Mouse (Mus musculus): Measurements from ENCODE around the gene Rpl3. TPM values are rescaled to one million over a fixed set of nuclear protein-coding genes. Genes with fewer than 3 reads are reported as not detected.

Gene Rpl3
- polyA plus RNA-seq, 1 experiment from 2014 or later: 1,049 TPM

DNA sequence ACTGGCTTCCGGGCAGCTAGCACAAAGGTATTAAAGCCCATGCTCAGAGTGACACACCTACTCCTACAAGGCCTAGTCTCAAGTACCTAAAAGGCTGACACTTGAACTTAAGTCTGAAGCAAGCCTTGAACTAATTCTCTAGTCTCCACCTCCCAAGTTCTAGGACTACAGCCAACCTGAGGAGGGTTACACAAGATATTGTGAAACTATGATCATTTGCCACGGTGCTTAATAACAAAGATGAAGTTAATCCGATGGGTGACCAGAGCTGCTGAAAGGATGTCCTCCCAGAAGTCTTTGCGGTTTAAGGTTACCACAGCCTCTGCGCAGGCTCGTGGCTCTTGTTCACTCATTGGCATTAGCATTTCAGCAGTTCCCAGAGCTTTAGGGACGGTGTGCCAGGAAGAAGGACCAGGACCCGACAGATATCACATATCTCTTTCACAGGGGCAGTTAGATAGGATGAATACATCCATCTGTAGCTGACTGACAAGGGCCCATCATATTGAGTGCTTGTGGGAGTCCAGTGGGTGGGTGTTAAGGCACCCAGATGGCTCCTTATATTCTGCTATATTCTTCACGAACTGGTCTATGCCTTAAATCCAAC, 4.2 kb downstream of the Rpl3 start:
- H3K36me3 ChIP-seq (ENCODE audit: control insufficient read depth, insufficient read depth, low read length): no peaks in the 10 kb centered on the region
- H3K9me3 ChIP-seq (ENCODE audit: control insufficient read depth, low read length): no peaks in the 10 kb centered on the region
- H3K4me2 ChIP-seq (ENCODE audit: low read depth, low read length): no peak overlapping the region
- H3K27me3 ChIP-seq (ENCODE audit: control insufficient read depth, insufficient read depth, low read depth, low read length): peaks cover 29% of the 10 kb centered on the region
- no peak overlapping the region for H3K4me3 ChIP-seq (ENCODE audit: low read length)
- 80% methylated on average over 9 of the region's 9 CpGs for WGBS
- no peak for ATAC-seq (ENCODE audit: low read depth)
- no peak overlapping the region for H3K9ac ChIP-seq (ENCODE audit: low read length)
- no peak overlapping the region for H3K27ac ChIP-seq (ENCODE audit: low read length)
- H3K4me1 ChIP-seq (replicated peaks; ENCODE audit: control insufficient read depth, insufficient read depth, low read length): no peaks in the 10 kb centered on the region; the same call in 1 of the 2 replicates

DNA sequence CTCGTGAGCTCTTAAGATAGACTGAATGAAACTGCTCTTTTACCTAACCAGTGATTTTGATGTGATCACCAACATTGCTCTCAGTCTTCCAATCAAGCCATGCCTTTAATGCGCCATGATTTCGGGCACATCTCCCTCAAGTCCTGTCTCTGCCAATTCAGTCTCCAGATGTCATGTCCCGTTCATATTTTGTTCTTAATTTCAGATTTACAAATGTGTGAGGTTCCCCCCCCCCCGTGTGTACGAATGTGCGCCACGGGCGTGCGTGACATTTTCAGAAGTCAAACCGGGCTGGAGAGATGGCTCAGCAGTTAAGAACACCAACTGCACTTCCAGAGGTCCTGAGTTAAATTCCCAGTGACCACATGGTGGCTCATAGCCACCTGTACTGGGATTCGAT, 7.9 kb downstream of the Rpl3 start:
- H3K4me3 ChIP-seq (ENCODE audit: low read length): peak overlapping the region; percentile 65
- peaks cover 20% of the 10 kb centered on the region for H3K4me1 ChIP-seq (replicated peaks; ENCODE audit: control insufficient read depth, insufficient read depth, low read length)
- peak overlapping the region; percentile 97 for H3K27ac ChIP-seq (ENCODE audit: low read length)
- 1% methylated on average over 12 of the region's 12 CpGs for WGBS
- H3K9me3 ChIP-seq (ENCODE audit: control insufficient read depth, low read length): no peaks in the 10 kb centered on the region
- peak; percentile 19; the same call in 1 of the 2 replicates for ATAC-seq (ENCODE audit: low read depth)
- H3K27me3 ChIP-seq (ENCODE audit: control insufficient read depth, insufficient read depth, low read depth, low read length): no peaks in the 10 kb centered on the region
- H3K36me3 ChIP-seq (ENCODE audit: control insufficient read depth, insufficient read depth, low read length): peaks cover 29% of the 10 kb centered on the region
- peak overlapping the region; percentile 88 for H3K4me2 ChIP-seq (ENCODE audit: low read depth, low read length)
- H3K9ac ChIP-seq (ENCODE audit: low read length): peak overlapping the region; percentile 70

DNA sequence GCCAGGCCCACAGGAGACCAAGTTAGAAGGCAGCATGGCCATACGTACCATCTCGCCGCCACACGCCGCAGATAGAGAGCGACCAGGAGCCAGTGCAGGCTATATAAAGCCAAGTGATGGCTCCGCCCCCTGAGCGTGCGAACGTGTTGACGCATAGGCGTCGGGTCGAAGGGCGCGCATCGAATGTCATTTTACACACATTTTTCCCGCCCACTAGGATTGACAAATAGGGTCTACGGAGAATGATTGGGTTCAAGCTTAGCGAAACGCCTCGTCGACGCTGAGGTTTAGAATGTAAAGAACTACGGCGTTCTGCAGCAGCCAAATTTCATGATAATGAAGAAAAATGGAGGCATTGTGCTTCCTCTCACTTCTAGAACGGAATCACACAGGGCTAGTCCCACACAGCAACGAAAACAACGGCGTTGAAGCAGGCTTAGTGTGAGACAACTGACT, 8.4 kb downstream of the Rpl3 start:
- under 1% methylated on average over 30 of the region's 30 CpGs for WGBS

DNA sequence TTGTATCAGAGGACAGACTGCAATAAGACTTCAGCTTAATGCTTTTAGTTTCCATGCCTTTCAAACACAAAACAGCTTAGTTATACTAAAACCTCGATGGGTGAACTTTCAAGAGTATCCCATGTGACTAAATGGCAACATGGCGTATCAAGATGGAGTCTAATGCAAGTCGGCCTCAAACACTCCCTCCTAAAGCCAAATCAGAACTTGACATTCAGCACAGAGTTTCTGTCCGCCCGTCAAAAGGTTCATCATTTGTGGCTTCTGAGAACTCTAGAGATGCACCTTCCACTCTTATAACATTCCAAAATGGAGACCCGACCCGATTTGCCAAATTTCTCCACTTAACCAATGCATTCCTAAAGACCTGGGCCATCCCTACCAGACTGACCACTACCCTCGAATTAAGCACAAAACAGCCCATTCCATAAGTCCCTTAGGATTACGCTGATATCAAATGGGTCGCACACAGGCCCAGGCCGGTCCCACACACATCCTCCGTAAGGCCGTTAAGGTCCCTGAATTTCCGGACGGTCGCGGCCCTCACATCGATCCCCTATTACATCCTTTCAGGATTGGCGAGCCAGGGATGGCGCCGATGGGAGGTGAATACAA, 8.9 kb downstream of the Rpl3 start:
- peaks cover 39% of the 10 kb centered on the region for H3K36me3 ChIP-seq (ENCODE audit: control insufficient read depth, insufficient read depth, low read length)
- peak overlapping the region; percentile 92 for H3K9ac ChIP-seq (ENCODE audit: low read length)
- H3K27me3 ChIP-seq (ENCODE audit: control insufficient read depth, insufficient read depth, low read depth, low read length): no peaks in the 10 kb centered on the region
- peak overlapping the region; percentile 82 for H3K4me3 ChIP-seq (ENCODE audit: low read length)
- H3K4me2 ChIP-seq (ENCODE audit: low read depth, low read length): peak overlapping the region; percentile 91
- WGBS: 0% methylated on average over 21 of the region's 21 CpGs
- no peak; the same call in 1 of the 2 replicates for ATAC-seq (ENCODE audit: low read depth)
- H3K27ac ChIP-seq (ENCODE audit: low read length): peak overlapping the region; percentile 87
- peaks cover 20% of the 10 kb centered on the region for H3K4me1 ChIP-seq (replicated peaks; ENCODE audit: control insufficient read depth, insufficient read depth, low read length)
- H3K9me3 ChIP-seq (ENCODE audit: control insufficient read depth, low read length): no peaks in the 10 kb centered on the region

More for the DNA sequence above, 8.4 kb downstream of the Rpl3 start:
- peak overlapping the region; percentile 97 for H3K27ac ChIP-seq (ENCODE audit: low read length)
- H3K36me3 ChIP-seq (ENCODE audit: control insufficient read depth, insufficient read depth, low read length): peaks cover 33% of the 10 kb centered on the region
- peak; percentile 97 for ATAC-seq (ENCODE audit: low read depth)
- H3K4me3 ChIP-seq (ENCODE audit: low read length): peak overlapping the region; percentile 82
- H3K4me2 ChIP-seq (ENCODE audit: low read depth, low read length): peak overlapping the region; percentile 91
- no peaks in the 10 kb centered on the region for H3K9me3 ChIP-seq (ENCODE audit: control insufficient read depth, low read length)
- H3K4me1 ChIP-seq (replicated peaks; ENCODE audit: control insufficient read depth, insufficient read depth, low read length): peaks cover 20% of the 10 kb centered on the region
- no peaks in the 10 kb centered on the region for H3K27me3 ChIP-seq (ENCODE audit: control insufficient read depth, insufficient read depth, low read depth, low read length)
- peak overlapping the region; percentile 92 for H3K9ac ChIP-seq (ENCODE audit: low read length)

DNA sequence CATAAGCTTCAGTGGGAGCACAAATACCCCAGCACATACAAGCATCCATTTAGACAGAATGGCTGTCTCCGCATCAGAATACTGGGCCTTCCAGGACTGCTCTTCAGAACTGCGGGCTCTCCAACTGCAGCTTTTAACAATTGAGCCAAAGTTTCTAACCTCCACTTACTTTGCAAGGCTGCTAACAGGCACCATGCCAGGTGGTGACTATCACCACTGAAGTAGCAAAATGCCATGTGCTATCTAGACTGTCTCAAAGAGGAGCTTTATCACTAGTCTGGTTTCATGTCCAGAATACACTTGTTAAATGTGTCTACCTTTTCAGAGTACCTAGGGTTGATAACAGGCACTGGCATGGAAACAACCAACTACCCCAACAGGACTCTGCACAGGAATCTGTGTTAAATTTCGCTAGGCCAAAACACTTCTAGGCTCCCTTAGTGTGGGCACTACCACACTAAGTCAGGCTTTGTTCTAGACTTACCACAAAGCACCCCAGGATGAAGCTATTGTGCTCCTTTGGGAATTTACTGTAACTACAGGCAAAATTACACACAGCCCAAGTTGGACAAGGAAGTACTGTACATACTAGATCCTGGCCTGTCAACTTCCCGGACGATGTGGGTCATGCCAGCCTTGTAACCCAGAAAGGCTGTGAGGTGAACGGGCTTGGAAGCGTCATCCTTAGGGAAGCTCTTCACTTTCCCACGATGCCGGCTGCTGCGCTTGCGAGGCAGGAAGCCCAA, 9.7 kb downstream of the Rpl3 start:
- peak overlapping the region; percentile 92 for H3K9ac ChIP-seq (ENCODE audit: low read length)
- H3K27ac ChIP-seq (ENCODE audit: low read length): peak overlapping the region; percentile 87
- peak overlapping the region; percentile 82 for H3K4me3 ChIP-seq (ENCODE audit: low read length)
- ATAC-seq (ENCODE audit: low read depth): no peak
- H3K4me2 ChIP-seq (ENCODE audit: low read depth, low read length): peak overlapping the region; percentile 91
- H3K36me3 ChIP-seq (ENCODE audit: control insufficient read depth, insufficient read depth, low read length): peaks cover 44% of the 10 kb centered on the region
- 6% methylated on average over 11 of the region's 11 CpGs for WGBS
- no peaks in the 10 kb centered on the region for H3K9me3 ChIP-seq (ENCODE audit: control insufficient read depth, low read length)
- peaks cover 20% of the 10 kb centered on the region for H3K4me1 ChIP-seq (replicated peaks; ENCODE audit: control insufficient read depth, insufficient read depth, low read length)
- H3K27me3 ChIP-seq (ENCODE audit: control insufficient read depth, insufficient read depth, low read depth, low read length): no peaks in the 10 kb centered on the region

DNA sequence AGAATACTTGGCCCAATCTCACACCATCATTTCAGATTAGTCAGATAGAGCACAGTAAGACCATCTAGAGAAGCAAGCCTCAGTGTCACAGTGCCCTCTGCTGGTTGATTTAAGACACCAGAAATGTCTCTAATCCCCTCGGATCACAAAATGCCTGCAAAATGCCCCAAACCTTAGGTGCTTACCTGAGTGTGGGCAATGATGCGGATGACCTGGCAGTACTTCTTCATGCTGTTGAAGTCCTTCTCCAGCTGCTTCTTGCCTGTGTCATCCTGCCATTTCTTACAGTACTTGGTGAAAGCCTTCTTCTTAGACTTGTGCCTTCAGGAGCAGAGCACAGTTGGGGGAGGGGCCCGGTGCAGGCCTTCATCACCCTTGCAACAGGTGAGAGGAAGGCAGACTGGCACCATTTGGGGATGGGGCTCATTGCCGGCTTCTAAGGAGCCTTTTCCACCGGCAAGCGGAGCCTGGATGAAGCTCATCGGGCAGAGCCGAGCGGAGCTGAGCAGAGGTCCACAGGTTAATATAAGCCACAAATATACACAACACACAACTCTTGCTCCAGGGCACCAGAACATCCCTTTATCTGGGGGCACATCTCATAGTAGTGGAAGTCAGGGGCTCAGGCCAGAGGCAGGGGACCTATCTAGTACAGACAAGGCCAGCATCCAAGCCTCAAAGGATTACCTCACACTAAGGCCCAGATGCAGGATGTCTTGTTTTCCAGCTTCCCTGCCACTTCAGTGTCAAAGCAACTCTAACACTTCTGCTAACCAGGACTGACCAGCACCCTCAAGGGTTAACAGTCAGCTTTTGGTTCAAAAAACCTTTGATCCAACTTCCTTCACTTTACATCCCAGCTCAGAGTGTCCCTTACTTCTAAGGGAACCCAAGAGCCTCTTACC, 10.7 kb downstream of the Rpl3 start:
- Histone ChIP-seq H3K4me1 (replicated peaks; ENCODE audit: control insufficient read depth, insufficient read depth, low read length) (peaks cover 20% of the 10 kb centered on the region), H3K4me2 (ENCODE audit: low read depth, low read length) (peak overlapping the region; percentile 91)

DNA sequence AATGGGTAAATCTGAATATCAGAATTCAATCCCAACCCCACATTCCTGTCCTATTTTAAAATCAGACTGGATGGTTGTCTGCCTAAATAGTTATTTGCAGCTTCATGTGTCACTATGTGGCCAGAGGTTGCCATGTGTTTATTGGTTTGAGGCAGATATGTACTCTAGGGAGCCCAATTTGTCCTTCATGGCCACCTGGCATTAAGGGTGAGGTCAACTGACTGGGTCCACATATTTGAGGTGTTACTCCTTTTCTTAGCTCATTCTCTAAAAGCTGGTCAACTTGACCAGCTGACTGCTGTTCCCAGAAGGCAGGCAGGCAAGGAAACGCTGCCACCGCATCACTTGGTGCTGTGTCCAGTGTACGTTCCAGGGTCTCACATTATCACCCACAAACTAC, 11.7 kb downstream of the Rpl3 start:
- Histone ChIP-seq H3K9ac (ENCODE audit: low read length) (no peak overlapping the region), H3K27me3 (ENCODE audit: control insufficient read depth, insufficient read depth, low read depth, low read length) (no peaks in the 10 kb centered on the region), H3K9me3 (ENCODE audit: control insufficient read depth, low read length) (no peaks in the 10 kb centered on the region), H3K4me1 (replicated peaks; ENCODE audit: control insufficient read depth, insufficient read depth, low read length) (peaks cover 20% of the 10 kb centered on the region), H3K4me3 (ENCODE audit: low read length) (no peak overlapping the region), H3K36me3 (ENCODE audit: control insufficient read depth, insufficient read depth, low read length) (peaks cover 44% of the 10 kb centered on the region), H3K27ac (ENCODE audit: low read length) (no peak overlapping the region), H3K4me2 (ENCODE audit: low read depth, low read length) (no peak overlapping the region)
- 75% methylated on average over 3 of the region's 3 CpGs for WGBS
- ATAC-seq (ENCODE audit: low read depth): no peak

More for the DNA sequence above, 10.7 kb downstream of the Rpl3 start:
- Histone ChIP-seq H3K4me3 (ENCODE audit: low read length) (peak overlapping the region; percentile 82), H3K9ac (ENCODE audit: low read length) (peak overlapping the region; percentile 92), H3K36me3 (ENCODE audit: control insufficient read depth, insufficient read depth, low read length) (peaks cover 44% of the 10 kb centered on the region), H3K9me3 (ENCODE audit: control insufficient read depth, low read length) (no peaks in the 10 kb centered on the region), H3K27ac (ENCODE audit: low read length) (0 out of 2 replicates have a peak overlapping the region, but pooled peaks have one; percentile 12), H3K27me3 (ENCODE audit: control insufficient read depth, insufficient read depth, low read depth, low read length) (no peaks in the 10 kb centered on the region)
- no peak for ATAC-seq (ENCODE audit: low read depth)
- WGBS: 45% methylated on average over 9 of the region's 9 CpGs

DNA sequence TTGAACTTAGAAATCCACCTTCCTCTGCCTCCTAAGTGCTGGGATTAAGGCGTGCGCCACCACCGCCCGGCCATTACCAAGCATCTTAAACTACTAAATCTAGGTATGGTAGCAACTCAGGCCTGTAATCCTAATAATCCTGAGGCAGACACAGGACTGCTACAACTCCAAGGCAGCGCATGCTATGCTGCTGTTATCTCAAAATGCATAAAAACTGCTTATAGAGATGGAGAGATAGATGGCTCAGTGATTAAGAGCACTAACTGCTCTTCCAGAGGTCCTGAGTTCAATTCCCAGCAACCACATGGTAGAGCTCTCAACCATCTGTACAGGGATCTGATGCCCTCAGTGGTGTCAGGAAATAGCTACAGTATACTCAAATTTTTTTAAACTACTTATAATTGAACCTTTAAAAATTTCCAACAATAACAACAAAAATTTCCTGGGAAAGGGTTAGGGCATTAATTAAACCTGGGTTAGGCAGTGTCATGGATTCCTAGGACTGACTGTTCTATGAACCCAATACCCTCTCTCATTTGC, 12.5 kb downstream of the Rpl3 start:
- H3K4me2 ChIP-seq (ENCODE audit: low read depth, low read length): no peak overlapping the region
- WGBS: 89% methylated on average over 5 of the region's 5 CpGs
- H3K36me3 ChIP-seq (ENCODE audit: control insufficient read depth, insufficient read depth, low read length): peaks cover 44% of the 10 kb centered on the region
- no peak overlapping the region for H3K9ac ChIP-seq (ENCODE audit: low read length)
- no peak for ATAC-seq (ENCODE audit: low read depth)
- H3K27ac ChIP-seq (ENCODE audit: low read length): no peak overlapping the region
- H3K4me3 ChIP-seq (ENCODE audit: low read length): no peak overlapping the region
- peaks cover 20% of the 10 kb centered on the region for H3K4me1 ChIP-seq (replicated peaks; ENCODE audit: control insufficient read depth, insufficient read depth, low read length)
- no peaks in the 10 kb centered on the region for H3K27me3 ChIP-seq (ENCODE audit: control insufficient read depth, insufficient read depth, low read depth, low read length)
- no peaks in the 10 kb centered on the region for H3K9me3 ChIP-seq (ENCODE audit: control insufficient read depth, low read length)

Measured in lung, embryonic 16.5 days (tissue).